Mouse (Mus musculus) cerebellum, adult 2 months (tissue): ENCODE data around the gene Gm20737. TPM values are rescaled to one million over a fixed set of nuclear protein-coding genes. Genes with fewer than 3 reads are reported as not detected.
"Not testable (repeated sequence)": the region's sequence is repeated elsewhere in the genome, so short reads cannot be mapped to it uniquely, and the experiment has no call there.

Experiments used
- DNase-seq, 2 experiments: peaks; one replicate each; pipeline ENCODE4 v3.0.0; 2021
- H3K27ac ChIP-seq: fragments of 200-500 bp; 2 replicates; pipeline ENCODE4 v1.5.1; 2012; ENCODE audit warnings: low read length, control low read depth, inconsistent platforms; ENCODE audit not compliant: insufficient read depth
- H3K27me3 ChIP-seq: fragments of 200-500 bp; 2 replicates; pipeline ENCODE4 v1.6.1; 2012; ENCODE audit warnings: inconsistent platforms, mild to moderate bottlenecking, low read length, moderate library complexity; ENCODE audit not compliant: control insufficient read depth, insufficient read depth
- H3K4me1 ChIP-seq: fragments of 200-500 bp; 2 replicates; pipeline ENCODE4 v1.6.1; 2011; ENCODE audit warnings: low read length; ENCODE audit not compliant: control insufficient read depth, insufficient read depth
- H3K4me3 ChIP-seq: fragments of 200-500 bp; replicated peaks from 2 replicates; pipeline ENCODE3; 2011; ENCODE audit warnings: mild to moderate bottlenecking, low read depth, low read length, control low read depth; ENCODE audit not compliant: insufficient read depth
- WGBS: fragments of 180-500 bp; shearing (Covaris S2); methylation state at CpG from one replicate; pipeline ENCODE4 v1.1.7; 2018; 5-methylcytosine and 5-hydroxymethylcytosine counted together
- polyA plus RNA-seq: library from polyadenylated mRNA; depleted of rRNA; stranded (reverse); fragments of >200 nt; gene quantifications from 2 replicates; pipeline ENCODE4 v1.2.3, GENCODE M21; 2012; rRNA removed

Gm20737 gene
- not detected in 2 replicates for polyA plus RNA-seq

DNA sequence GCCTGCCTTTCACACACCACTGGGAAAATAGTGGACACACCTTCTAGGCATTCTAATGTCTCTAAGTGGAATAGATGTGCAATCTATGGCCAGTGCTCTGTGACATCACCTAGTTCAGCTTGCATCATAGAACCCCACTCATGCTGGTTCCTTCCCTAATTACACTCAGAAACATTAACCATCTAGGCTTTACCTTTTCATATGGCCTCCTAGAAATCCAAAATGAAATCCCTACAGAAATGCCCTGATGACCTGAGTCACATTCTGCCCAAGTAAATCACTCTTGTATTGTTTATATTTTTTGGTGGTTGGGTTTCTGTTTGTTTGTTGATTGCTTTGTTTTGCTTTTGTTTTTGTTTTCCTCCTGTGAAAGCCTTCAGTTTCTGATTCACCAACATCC, at the start of gene Gm20737:
Gene Gm20737, minus strand, starts transcription at position 101 of the 400 bp plus-strand sequence.
- H3K27me3 ChIP-seq, DNase-seq, H3K4me1 ChIP-seq, H3K4me3 ChIP-seq, H3K27ac ChIP-seq: not testable (repeated sequence)

DNA sequence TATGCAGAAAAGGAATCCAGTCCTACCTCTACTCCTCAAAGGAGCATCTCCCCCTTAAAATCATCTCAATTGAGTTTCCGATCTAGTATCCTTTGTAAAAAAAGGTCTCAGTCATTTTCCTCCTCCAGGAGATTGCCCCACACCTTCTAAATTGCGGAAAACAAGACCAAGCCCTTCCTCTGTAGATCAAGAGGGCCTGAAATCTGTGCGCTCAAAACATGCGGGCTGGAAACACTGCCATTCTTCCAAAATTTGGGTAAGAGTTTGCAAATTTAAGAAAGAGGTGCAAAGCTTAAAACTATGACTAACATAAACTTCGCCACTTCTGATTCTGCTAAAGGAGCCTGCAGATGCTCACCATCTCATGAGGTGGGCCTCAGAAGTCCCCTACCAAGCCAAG, 17.3 kb upstream of the Gm20737 start, which contains the start of gene Gm21775:
Gene Gm21775, plus strand, starts transcription at position 301 of the 400 bp plus-strand sequence.
- not testable (repeated sequence) for H3K4me3 ChIP-seq, DNase-seq, H3K27ac ChIP-seq, H3K27me3 ChIP-seq, H3K4me1 ChIP-seq
- WGBS = 85% methylated on average over 3 of the region's 5 CpGs

Other genes with a start within 250 kb of the Gm20737 start
- not detected in 2 replicates for gene Gm20834, start 211.5 kb downstream of the Gm20737 start, polyA plus RNA-seq
- gene Gm28510, start 123.3 kb downstream of the Gm20737 start, polyA plus RNA-seq = not detected in 2 replicates
- gene Gm21775, start 17.4 kb upstream of the Gm20737 start, polyA plus RNA-seq = not detected in 2 replicates
- not detected in 2 replicates for gene Gm21900, start 80.3 kb upstream of the Gm20737 start, polyA plus RNA-seq
- not detected in 2 replicates for gene Gm20777, start 216.4 kb upstream of the Gm20737 start, polyA plus RNA-seq